Mouse (Mus musculus) left cerebral cortex, adult 2 months (tissue): Measurements from ENCODE around the gene Tec. TPM values are rescaled to one million over a fixed set of nuclear protein-coding genes. Genes with fewer than 3 reads are reported as not detected.

ENCODE experiments used
- DNase-seq, 2 experiments: peaks; one replicate each; pipeline ENCODE4 v3.0.0; 2021 to 2022; ENCODE audit warnings: low spot score in 2 of 2, mixed read lengths in 1 of 2; ENCODE audit errors: extremely low spot score in 1 of 2
- H3K27ac ChIP-seq: fragments of 200-600 bp; 2 replicates; pipeline ENCODE4 v1.8.1; 2022
- H3K4me3 ChIP-seq: fragments of 200-600 bp; 2 replicates; pipeline ENCODE4 v1.8.1; 2022
- CTCF ChIP-seq: fragments of 200-600 bp; IDR thresholded peaks from 2 replicates; pipeline ENCODE4 v1.8.1; 2022; ENCODE audit warnings: antibody characterized with exemption, mild to moderate bottlenecking, moderate library complexity
- intact Hi-C: fragments of 180-260 bp; cut with DNase I; formaldehyde crosslinking; loops from one replicate; pipeline ENCODE4 v1.15.1; 2025
- total RNA-seq, 2 experiments: library from RNA; stranded (reverse); gene quantifications; 2 replicates each; pipeline ENCODE4 v1.2.3; 2021

The Tec gene
- total RNA-seq, 2 experiments from 2014 or later: 3.4 to 3.8 TPM

DNA sequence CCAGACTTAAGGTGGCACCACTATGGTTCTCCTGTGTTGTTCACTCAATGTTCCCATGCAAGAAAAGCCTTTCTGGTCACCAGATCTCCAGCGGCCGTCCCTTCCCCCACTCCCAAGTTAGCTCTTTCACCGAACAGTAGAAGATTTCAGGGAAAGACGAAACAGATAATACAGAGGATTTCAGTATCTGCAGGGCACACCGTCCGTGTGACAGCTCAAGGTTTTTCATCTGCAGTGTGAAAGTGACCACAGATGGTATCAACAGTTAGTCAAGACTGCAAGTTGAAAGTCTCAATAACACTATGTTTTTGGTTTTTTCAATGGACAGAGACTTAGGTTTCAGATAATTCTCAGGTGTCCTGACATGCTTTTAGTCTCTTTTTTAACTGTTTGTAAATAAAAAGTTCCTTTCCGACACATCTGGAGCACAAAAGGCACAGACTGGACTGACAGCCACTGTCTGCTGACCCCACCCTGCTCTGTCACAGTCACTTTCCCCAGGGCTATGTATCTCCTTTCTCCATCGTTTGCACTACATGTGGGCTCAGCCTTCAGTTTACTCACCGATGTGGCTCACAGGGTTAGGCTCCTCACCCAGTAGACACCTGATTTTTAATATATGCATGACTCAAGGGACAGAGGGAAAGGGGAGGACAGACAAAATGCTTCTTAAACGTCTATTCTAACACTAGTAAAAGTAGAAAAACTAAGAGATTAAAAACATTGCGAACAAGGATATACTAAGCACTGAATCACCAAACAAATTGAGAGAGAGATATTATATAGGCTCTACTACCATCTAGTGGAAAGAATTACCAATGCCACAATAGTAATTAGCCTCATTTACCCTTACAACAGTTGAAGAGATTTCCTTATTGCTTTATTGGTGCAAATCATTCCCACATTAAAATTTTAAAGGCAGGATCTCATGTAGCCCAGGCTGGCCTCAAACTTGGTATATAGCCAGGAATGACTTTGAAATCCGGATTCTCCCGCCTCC lies 109.1 kb downstream of the Tec start:
- no peak overlapping the region for H3K27ac ChIP-seq
- no peak for DNase-seq
- TF ChIP-seq CTCF: peak; percentile 64
- no peak overlapping the region for H3K4me3 ChIP-seq
- intact Hi-C loops: loop anchor here (2.0 to 5.0 kb wide), 5 partner anchors 47 to 587 kb away; partner anchors contain the start of gene Nfxl1

DNA sequence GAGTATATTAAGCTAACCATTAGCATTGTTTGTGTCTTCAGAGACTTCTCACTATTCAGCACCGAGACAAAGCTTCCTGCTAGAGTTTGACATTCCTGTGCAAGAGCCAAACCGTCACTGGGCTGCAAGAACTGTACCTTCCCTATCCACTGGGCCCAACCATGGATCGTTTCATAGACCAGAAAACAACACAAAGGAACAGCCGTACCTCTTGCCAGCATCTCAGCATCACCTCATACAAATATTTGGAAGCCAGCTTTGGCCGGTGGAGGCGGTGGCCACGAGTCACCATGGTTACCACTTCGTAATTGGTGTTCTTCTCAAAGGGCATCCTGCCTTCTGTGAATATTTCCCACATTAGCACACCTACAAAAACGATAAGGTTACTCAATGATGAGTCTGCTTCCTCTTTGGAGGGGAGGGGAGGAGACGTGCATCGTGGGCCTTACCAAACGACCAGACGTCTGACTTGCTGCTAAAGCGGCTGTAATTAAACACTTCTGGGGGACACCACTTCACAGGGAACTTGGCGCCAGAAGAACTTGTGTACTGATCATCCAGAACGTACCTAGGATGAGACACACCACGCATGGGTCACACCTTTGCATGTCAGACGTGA lies 111.0 kb downstream of the Tec start:
- DNase-seq: no peak

DNA sequence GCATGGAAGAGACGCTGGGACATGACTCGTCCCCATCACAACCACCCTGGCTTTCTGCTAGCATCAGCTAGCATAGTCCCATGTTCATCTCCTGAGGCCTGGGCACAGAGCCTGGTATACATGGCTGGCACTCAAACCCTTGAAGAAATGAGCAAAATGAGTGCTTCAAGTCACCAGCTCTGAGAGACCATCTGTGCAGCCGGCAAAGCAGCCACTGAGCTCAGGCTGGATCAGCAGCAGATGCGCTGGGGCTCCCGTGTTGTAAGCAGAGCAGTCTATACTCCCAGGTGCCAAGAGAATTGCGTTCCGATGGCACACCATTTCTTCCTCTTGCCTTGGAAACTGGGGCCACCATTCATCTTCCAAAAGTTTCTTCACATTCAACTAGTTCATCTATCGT lies 112.3 kb downstream of the Tec start:
- Histone ChIP-seq H3K27ac (no peak overlapping the region), H3K4me3 (no peak overlapping the region)
- intact Hi-C loops: loop anchor here (5.0 kb wide), 3 partner anchors 44 to 584 kb away; partner anchors contain the start of gene Nfxl1
- no peak for TF ChIP-seq CTCF
- DNase-seq: peak; percentile 17 to 36

More for the DNA sequence above, 111.0 kb downstream of the Tec start:
- no peak for TF ChIP-seq CTCF
- no peak overlapping the region for H3K4me3 ChIP-seq
- H3K27ac ChIP-seq: no peak overlapping the region
- intact Hi-C loops: loop anchor here (5.0 kb wide), 3 partner anchors 45 to 585 kb away; partner anchors contain the start of gene Nfxl1

DNA sequence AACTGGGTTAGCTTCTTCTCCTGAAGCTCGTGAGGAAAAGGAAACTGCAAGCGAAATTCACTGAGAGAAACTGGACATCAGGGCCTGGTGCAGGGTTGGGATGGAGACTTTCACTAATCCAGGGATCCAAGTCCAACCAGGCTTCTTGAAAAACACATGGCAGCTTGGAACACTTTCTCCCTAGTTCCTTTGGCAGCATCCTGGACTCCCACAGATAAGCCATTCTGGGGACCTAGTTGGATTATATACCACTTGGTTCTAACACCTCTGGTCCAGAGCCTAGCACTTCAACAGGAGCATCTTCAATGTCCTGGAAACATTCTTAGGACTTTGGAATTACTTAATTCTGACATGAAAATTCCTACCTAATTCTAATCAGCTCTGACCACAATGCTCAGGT lies 113.2 kb downstream of the Tec start:
- no peak for TF ChIP-seq CTCF
- Histone ChIP-seq H3K4me3 (no peak overlapping the region), H3K27ac (no peak overlapping the region)
- DNase-seq: no peak
- intact Hi-C loops: loop anchor here (5.0 kb wide), 3 partner anchors 43 to 583 kb away; partner anchors contain the start of gene Nfxl1

DNA sequence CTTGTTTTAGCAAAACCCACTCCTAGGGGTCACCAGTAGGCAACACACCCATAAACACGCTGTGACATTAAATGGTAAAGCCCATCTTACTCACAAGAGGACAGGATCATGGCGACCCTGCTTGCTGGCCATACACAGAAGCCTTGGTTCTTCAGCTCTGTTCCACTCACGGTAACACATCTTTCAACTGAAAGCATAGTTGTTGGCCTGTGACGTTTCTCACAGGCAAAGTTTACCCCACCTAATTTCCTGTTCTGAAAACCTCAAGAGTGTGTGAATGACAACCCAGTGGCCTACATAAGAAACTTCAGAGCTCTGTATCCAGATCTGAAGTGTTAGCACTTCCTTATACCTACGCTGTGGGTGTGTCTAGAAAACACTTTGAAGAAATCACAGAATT lies 115.7 kb downstream of the Tec start, which contains the start of gene Txk:
Gene Txk, minus strand, starts transcription at position 193 of the 400 bp plus-strand sequence.
- Histone ChIP-seq H3K27ac (no peak within 1 kb of the TSS), H3K4me3 (no peak within 1 kb of the TSS)
- no peak for TF ChIP-seq CTCF
- no peak for DNase-seq
- intact Hi-C loops: no loop called here

DNA sequence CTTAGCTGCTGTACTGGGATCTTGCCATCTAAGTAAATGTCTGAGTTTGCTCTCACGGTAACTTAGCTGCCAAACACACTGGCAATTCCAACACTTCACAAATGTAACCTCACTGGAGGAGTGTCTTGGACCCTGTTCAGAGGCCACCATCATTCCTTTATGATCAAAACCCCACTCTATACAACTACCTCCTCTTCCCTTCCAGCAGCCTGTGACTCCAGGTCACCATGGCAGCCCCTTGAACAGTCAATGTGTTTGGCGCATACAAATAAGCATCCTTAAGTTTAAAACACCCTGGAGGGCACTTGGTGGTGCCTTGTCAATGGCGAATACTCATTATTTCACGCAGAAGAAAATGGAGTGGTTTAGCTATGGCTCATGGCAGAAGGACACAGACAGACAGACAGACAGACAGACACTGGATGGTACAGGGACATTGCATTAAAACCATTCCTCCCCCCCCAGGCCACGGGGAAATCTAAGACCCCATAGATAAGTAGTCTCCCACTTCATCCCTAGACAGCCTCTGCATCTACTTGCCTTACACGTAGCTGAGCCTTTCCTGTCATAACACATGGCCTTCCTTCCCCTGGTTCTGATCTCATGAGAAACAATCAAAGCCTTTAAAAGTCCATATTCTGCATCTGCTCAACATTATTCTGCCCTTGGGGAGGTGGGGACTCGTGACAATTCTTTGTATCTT lies 117.1 kb downstream of the Tec start:
- intact Hi-C loops: no loop called here
- H3K27ac ChIP-seq: no peak overlapping the region
- DNase-seq: no peak
- no peak for TF ChIP-seq CTCF
- H3K4me3 ChIP-seq: no peak overlapping the region

DNA sequence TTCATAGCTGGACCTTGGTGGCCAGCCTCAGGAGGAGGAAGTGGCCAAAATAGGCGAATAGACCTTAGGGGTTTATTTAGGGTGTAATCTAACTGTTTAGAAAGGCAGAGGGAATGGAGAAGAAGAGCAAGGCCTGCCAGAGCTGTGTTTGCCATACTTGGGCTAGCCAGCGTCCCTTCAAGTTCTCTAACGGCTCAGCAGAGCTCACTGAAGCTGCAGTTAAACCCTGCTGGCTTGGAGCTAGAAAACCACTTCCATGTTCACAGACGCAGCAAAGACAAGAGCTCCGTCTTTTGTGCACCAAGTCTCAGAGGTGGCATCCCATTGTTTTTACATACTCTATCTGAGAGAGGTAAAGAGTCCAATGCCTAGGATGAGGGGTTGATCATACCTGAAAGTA lies 118.1 kb downstream of the Tec start:
- intact Hi-C loops: no loop called here
- no peak for TF ChIP-seq CTCF
- H3K27ac ChIP-seq: no peak overlapping the region

DNA sequence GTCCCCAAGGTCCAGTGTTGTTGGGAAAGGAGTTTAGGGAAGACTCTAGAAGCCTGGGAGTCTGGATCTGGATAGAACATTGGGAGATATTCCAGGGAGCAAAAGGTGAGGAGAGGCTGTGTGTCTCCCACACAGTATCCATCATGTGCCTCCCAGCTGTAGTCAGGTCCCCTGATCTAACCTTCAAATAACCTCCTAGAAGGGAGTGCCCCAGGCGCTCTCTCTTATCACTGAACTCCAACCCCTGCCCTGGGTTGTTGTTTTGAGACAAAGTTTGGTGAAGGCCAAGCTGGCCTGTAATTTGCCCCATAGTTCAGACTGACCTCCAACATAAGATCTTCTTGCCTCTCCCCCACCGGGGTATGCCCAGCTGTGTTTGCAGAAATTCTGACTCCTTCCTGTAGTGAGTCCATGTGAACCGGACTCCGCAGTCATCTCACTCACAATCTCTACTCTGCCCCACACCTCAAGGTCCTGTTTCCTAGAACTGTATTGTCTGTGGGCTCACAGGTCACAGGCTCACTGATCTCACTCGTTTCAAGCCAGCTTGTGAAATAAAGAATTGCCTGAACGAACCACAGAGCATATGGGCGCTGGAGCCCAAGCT lies 119.5 kb downstream of the Tec start:
- TF ChIP-seq CTCF: no peak
- Histone ChIP-seq H3K4me3 (no peak overlapping the region), H3K27ac (no peak overlapping the region)
- intact Hi-C loops: no loop called here
- no peak for DNase-seq

More for the DNA sequence above, 118.1 kb downstream of the Tec start:
- DNase-seq: no peak
- no peak overlapping the region for H3K4me3 ChIP-seq

DNA sequence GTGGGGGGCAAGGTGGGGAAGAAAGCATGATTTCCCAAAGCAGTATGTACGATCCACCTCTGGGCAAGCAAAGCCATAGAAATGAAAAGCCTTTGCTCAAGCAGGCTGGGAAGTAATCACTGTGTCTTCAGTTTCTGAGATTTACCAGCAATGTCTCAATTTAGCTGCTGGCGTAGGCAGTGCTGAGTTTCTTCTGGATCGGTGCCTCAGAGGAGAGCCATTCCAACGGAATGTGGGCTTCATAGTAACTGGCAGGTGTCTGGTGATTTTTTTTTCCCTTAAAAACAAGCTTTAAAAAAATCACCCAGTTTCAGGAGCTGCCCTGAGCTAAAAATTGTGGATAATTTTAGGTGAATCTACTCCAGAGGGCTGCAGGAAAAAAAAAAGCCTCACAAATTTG lies 120.9 kb downstream of the Tec start:
- peak overlapping the region; percentile 64 for H3K27ac ChIP-seq
- DNase-seq: peak; percentile 51 to 55
- no peak for TF ChIP-seq CTCF

DNA sequence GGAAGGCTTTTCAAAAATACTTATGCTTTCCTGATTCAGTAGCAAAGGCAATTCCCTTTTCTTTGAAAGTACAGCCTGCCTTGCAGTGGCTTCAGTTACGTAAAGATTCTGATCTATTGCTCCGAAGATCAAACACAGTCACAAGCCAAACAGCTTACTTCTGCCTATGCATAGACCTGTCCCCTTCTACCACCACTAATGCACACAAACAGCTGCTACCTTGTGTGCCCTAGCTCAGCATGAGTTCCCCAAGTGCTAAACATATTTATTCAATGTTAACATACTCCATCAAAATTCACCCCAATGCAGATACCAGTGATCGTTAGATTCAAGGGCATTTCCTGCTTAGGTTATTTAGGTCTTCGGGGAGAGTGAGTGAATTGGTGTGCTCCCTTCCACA lies 121.8 kb downstream of the Tec start:
- no peak for DNase-seq
- intact Hi-C loops: no loop called here
- Histone ChIP-seq H3K27ac (peak overlapping the region; percentile 64; the same call in 1 of the 2 replicates), H3K4me3 (no peak overlapping the region)
- no peak for TF ChIP-seq CTCF

More for the DNA sequence above, 120.9 kb downstream of the Tec start:
- no peak overlapping the region for H3K4me3 ChIP-seq
- intact Hi-C loops: no loop called here

DNA sequence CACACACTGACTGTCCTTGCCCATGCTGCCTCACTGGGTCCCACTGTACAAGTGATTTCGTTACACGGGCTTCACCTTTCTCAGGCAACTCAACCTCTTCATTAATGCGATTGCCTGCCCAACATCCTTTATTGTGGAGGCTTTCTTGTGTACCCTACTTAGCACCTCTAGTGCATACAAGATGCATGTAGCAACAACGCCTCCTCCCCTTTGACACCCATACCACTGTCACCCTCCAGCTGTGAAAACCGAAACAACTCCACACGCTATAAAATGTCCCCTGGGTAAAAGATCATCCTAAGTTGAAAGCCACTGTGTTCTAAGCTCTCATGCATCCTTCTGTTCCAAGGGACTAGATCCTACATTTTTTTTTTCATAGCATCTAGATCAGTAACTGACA lies 125.2 kb downstream of the Tec start:
- TF ChIP-seq CTCF: no peak
- intact Hi-C loops: no loop called here
- no peak overlapping the region for H3K4me3 ChIP-seq
- H3K27ac ChIP-seq: no peak overlapping the region
- DNase-seq: no peak
